Mouse (Mus musculus) duodenum, adult 2 months (tissue): ENCODE measurements around the gene Arid3b. TPM values are rescaled to one million over a fixed set of nuclear protein-coding genes. Genes with fewer than 3 reads are reported as not detected.

Source experiments
- polyA plus RNA-seq: library from polyadenylated mRNA; depleted of rRNA; stranded (reverse); fragments of >200 nt; gene quantifications from 2 replicates; pipeline ENCODE4 v1.2.3, GENCODE M21; 2012; ENCODE audit warnings: low replicate concordance; rRNA removed

The Arid3b gene
- polyA plus RNA-seq: 7.4 and 7.8 TPM in 2 replicates

DNA sequence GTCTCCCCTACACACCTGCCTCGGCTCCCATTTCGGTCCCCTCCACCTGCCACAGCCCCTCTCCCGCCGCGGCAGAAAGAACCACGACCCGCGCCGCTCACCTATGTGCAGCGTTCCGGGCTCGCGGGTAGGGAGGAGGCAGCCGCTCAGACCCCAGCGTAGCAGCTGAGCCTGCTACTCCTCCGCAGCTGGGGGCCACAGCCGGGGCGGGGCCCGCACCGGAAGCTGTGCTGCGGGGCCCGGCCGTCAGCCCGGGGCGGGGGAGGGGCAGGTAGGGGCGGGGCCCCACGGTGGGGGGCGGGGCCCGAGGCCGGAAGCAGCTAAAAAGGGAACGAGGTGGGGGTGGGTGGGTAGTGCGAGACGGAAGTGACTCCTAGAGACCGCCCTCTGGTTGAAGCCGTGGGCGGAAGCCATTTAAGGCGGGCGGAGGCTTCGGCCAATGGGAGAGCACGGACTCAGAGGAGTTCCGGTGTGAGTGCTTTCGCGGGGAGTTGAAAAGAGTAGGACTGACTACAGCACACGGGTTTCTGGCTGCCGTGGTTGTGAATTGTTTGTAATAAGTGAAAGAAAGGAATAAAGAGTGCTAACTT is at the start of gene Arid3b:
TSS of gene Arid3b (minus strand) at position 213 of the 590 bp plus-strand sequence.

DNA sequence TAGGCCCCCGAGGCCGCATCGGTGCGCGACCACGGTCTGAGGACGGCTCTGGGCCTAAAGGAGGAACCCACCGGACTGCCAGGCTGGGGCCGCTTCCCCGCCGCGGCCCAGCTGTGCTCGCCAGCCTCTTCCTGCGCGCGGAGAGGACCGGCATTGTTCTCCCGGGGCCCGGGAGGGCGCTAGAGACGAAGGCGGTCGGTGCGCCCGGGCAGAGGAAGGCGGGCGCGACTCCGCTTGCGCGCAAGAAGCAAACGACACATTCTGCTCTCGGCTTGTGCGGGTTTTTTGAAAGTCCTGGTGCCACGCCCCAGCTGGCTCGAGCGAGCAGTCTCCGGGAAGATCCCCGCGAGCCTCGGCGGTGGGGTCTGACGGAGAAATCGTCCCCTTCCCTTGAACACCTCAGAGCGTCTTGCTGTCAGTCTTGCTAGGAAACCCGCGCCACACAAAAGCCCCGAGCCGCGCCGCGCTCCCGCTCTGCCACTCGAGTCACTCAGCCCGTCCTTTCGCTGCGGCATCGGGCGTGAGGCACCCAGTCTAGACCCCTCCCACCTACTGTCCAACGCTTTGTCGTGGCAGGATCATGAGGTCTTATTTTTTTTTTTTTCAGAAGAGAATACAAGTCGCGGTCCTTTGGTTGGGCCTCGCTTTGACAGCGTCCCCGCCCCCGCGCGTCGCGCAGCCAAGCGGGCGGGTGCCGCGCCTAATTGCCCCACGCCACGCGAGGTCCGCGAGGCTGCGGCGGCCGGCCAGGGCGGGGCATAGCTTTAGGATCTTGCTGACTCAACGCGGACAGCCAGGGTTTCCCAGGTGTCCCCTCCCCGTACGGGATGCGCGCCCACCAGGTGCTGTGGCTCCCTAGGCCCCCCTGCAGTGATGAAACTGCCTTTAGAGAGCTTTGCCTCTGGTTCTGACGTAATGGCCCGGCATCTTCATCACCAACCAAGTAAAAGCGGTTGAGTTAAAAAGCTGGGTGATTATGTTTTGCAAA is 70.9 kb downstream of the Arid3b start, which contains the start of gene Clk3:
TSS of gene Clk3 (minus strand) at position 497 of the 988 bp plus-strand sequence.

Other genes with a start within 250 kb of the Arid3b start
- 14.0 and 14.6 TPM in 2 replicates for gene Ulk3, start 247.3 kb downstream of the Arid3b start, polyA plus RNA-seq
- not detected in 2 replicates for gene Cplx3, start 230.5 kb downstream of the Arid3b start, polyA plus RNA-seq
- not detected in 2 replicates for gene Lman1l, start 216.0 kb downstream of the Arid3b start, polyA plus RNA-seq
- gene Csk, start 183.2 kb downstream of the Arid3b start, polyA plus RNA-seq: 59.9 and 96.3 TPM in 2 replicates
- gene Cyp1a2, start 153.1 kb downstream of the Arid3b start, polyA plus RNA-seq: 0.60 TPM in 1 of 2 replicates, not detected in the other
- 4.5 and 47.1 TPM in 2 replicates for gene Cyp1a1, start 148.9 kb downstream of the Arid3b start, polyA plus RNA-seq
- 6.1 and 6.2 TPM in 2 replicates for gene Edc3, start 128.3 kb downstream of the Arid3b start, polyA plus RNA-seq
- 41.9 and 49.1 TPM in 2 replicates for gene Clk3, start 70.9 kb downstream of the Arid3b start, polyA plus RNA-seq
- gene Ubl7, start 74.2 kb upstream of the Arid3b start, polyA plus RNA-seq: 147 and 182 TPM in 2 replicates
- gene Sema7a, start 103.3 kb upstream of the Arid3b start, polyA plus RNA-seq: 26.4 and 43.2 TPM in 2 replicates
- 0.57 and 1.1 TPM in 2 replicates for gene Cyp11a1, start 169.6 kb upstream of the Arid3b start, polyA plus RNA-seq
- gene Stra6, start 227.0 kb upstream of the Arid3b start, polyA plus RNA-seq: 0.07 and 1.2 TPM in 2 replicates